Mouse (Mus musculus) bone marrow macrophage, adult 2 months (primary cell): ENCODE results near the gene Pidd1.

Experiments used
- CTCF ChIP-seq: IDR thresholded peaks from 2 replicates; pipeline ENCODE4 v1.5.1; 2012; ENCODE audit warnings: low read depth, mild to moderate bottlenecking, low read length, moderate library complexity
- POLR2A ChIP-seq: IDR thresholded peaks from 2 replicates; pipeline ENCODE4 v1.6.1; 2012; ENCODE audit warnings: mild to moderate bottlenecking, low read depth, low read length, borderline replicate concordance

- TF ChIP-seq CTCF = no peak
- TF ChIP-seq POLR2A = no peak
Observed at GRCm38 (mm10) chr7:141456739-141457138, 12.9 kb upstream of the Pidd1 start.
